Mouse (Mus musculus): ENCODE results near the gene Cwh43.

- TF ChIP-seq CTCF (IDR thresholded peaks at IDR 0.05; ENCODE audit: insufficient read depth, low read length) (no peak), POLR2A (IDR thresholded peaks at IDR 0.05; ENCODE audit: borderline replicate concordance, extremely low read depth, low read depth, low read length) (no peak)
Observed at GRCm38 (mm10) chr5:73383647-73383970, 22.3 kb upstream of the Cwh43 start.
